Mouse (Mus musculus) intestine, embryonic 15.5 days (tissue): ENCODE results near the gene Nwd2. TPM values are rescaled to one million over a fixed set of nuclear protein-coding genes. Genes with fewer than 3 reads are reported as not detected.

Experiments used
- ATAC-seq: fragments of 200-750 bp; cut with Nextera tagmentation; 2 replicates; pipeline ENCODE4 v1.8.0; 2017; ENCODE audit warnings: moderate TSS enrichment, moderate library complexity
- H3K27ac ChIP-seq: fragments of 300-500 bp; sonication (generic); 2 replicates; pipeline ENCODE4 v1.5.1; 2015; ENCODE audit warnings: mild to moderate bottlenecking, inconsistent platforms
- H3K27me3 ChIP-seq: fragments of 300-500 bp; sonication (generic); replicated peaks from 2 replicates; pipeline ENCODE4 v1.6.1; 2015; ENCODE audit warnings: inconsistent platforms
- H3K36me3 ChIP-seq: fragments of 300-500 bp; sonication (generic); 2 replicates; pipeline ENCODE4 v1.6.1; 2015; ENCODE audit warnings: inconsistent platforms
- H3K4me1 ChIP-seq: fragments of 300-500 bp; sonication (generic); replicated peaks from 2 replicates; pipeline ENCODE4 v1.6.1; 2015; ENCODE audit warnings: inconsistent platforms
- H3K4me2 ChIP-seq: fragments of 300-500 bp; sonication (generic); replicated peaks from 2 replicates; pipeline ENCODE4 v1.6.1; 2015; ENCODE audit warnings: mild to moderate bottlenecking, inconsistent platforms
- H3K4me3 ChIP-seq: fragments of 300-500 bp; sonication (generic); replicated peaks from 2 replicates; pipeline ENCODE4 v1.5.1; 2015; ENCODE audit warnings: inconsistent platforms
- H3K9ac ChIP-seq: fragments of 300-500 bp; sonication (generic); 2 replicates; pipeline ENCODE4 v1.6.1; 2015; ENCODE audit warnings: inconsistent platforms
- H3K9me3 ChIP-seq: fragments of 300-500 bp; sonication (generic); 2 replicates; pipeline ENCODE4 v1.6.1; 2016; ENCODE audit warnings: inconsistent platforms
- WGBS: fragments of 180-500 bp; shearing (Covaris S2); methylation state at CpG from one replicate; pipeline ENCODE4 v1.1.7; 2015; 5-methylcytosine and 5-hydroxymethylcytosine counted together
- polyA plus RNA-seq: library from polyadenylated mRNA; unstranded; fragments of >200 nt; fragmentation: Nextera tagmentation; extraction: Ambion mirVana; gene quantifications from 2 replicates; pipeline ENCODE4 v1.2.1, GENCODE M21; 2015

The Nwd2 gene
- polyA plus RNA-seq, 1 experiment from 2014 or later: 0.30 TPM

- H3K4me1 ChIP-seq: peaks cover 25% of the 10 kb centered on the region; the same call in 1 of the 2 replicates
- ATAC-seq: no peak
- H3K36me3 ChIP-seq: no peaks in the 10 kb centered on the region
- no peaks in the 10 kb centered on the region for H3K9me3 ChIP-seq
- no peak overlapping the region for H3K27ac ChIP-seq
- WGBS: 54% methylated on average over 8 of the region's 8 CpGs
- H3K9ac ChIP-seq: no peak overlapping the region
- no peak overlapping the region for H3K4me3 ChIP-seq
- no peak overlapping the region for H3K4me2 ChIP-seq
- H3K27me3 ChIP-seq: no peaks in the 10 kb centered on the region
Observed at GRCm38 (mm10) chr5:63821860-63822259, 173.0 kb downstream of the Nwd2 start.

- Histone ChIP-seq H3K9ac (no peak overlapping the region), H3K4me1 (peaks cover 29% of the 10 kb centered on the region), H3K4me3 (no peak overlapping the region), H3K4me2 (0 out of 2 replicates have a peak overlapping the region, but pooled peaks have one; percentile 10), H3K36me3 (no peaks in the 10 kb centered on the region), H3K27me3 (no peaks in the 10 kb centered on the region), H3K9me3 (no peaks in the 10 kb centered on the region), H3K27ac (peak overlapping the region; percentile 68)
- WGBS: 40% methylated on average over 10 of the region's 10 CpGs
- peak; percentile 87 for ATAC-seq
Observed at GRCm38 (mm10) chr5:63823362-63824332, 174.7 kb downstream of the Nwd2 start.

- Histone ChIP-seq H3K4me2 (no peak overlapping the region), H3K9ac (no peak overlapping the region), H3K4me3 (no peak overlapping the region), H3K27me3 (no peaks in the 10 kb centered on the region), H3K27ac (no peak overlapping the region), H3K9me3 (no peaks in the 10 kb centered on the region), H3K36me3 (no peaks in the 10 kb centered on the region), H3K4me1 (peaks cover 29% of the 10 kb centered on the region)
- ATAC-seq: no peak
- 71% methylated on average over 8 of the region's 8 CpGs for WGBS
Observed at GRCm38 (mm10) chr5:63824599-63825350, 175.9 kb downstream of the Nwd2 start.

- Histone ChIP-seq H3K27me3 (no peaks in the 10 kb centered on the region), H3K27ac (peak overlapping the region; percentile 44; the same call in 1 of the 2 replicates), H3K4me1 (peaks cover 29% of the 10 kb centered on the region), H3K36me3 (no peaks in the 10 kb centered on the region), H3K9ac (no peak overlapping the region), H3K4me2 (peak overlapping the region; percentile 11; the same call in 1 of the 2 replicates), H3K9me3 (no peaks in the 10 kb centered on the region), H3K4me3 (no peak overlapping the region)
- ATAC-seq: no peak
- WGBS: 44% methylated on average over 5 of the region's 5 CpGs
Observed at GRCm38 (mm10) chr5:63825881-63826280, 177.0 kb downstream of the Nwd2 start.

GRCm38 (mm10) chr5:63827006-63827405 lies 178.1 kb downstream of the Nwd2 start:
- Histone ChIP-seq H3K27ac (peak overlapping the region; percentile 54; the same call in 1 of the 2 replicates), H3K4me3 (no peak overlapping the region), H3K9ac (no peak overlapping the region), H3K4me1 (peaks cover 24% of the 10 kb centered on the region), H3K36me3 (no peaks in the 10 kb centered on the region), H3K9me3 (no peaks in the 10 kb centered on the region), H3K27me3 (no peaks in the 10 kb centered on the region), H3K4me2 (peak overlapping the region; percentile 17; the same call in 1 of the 2 replicates)
- 24% methylated on average over 6 of the region's 6 CpGs for WGBS
- ATAC-seq: 0 out of 2 replicates have a peak, but pooled peaks have one; percentile 3

- Histone ChIP-seq H3K27me3 (no peaks in the 10 kb centered on the region), H3K4me1 (peaks cover 23% of the 10 kb centered on the region), H3K9me3 (no peaks in the 10 kb centered on the region), H3K4me3 (no peak overlapping the region), H3K4me2 (0 out of 2 replicates have a peak overlapping the region, but pooled peaks have one; percentile 6), H3K27ac (0 out of 2 replicates have a peak overlapping the region, but pooled peaks have one; percentile 54), H3K9ac (no peak overlapping the region), H3K36me3 (no peaks in the 10 kb centered on the region)
- ATAC-seq: no peak; the same call in 1 of the 2 replicates
- WGBS: 27% methylated on average over 5 of the region's 5 CpGs
Observed at GRCm38 (mm10) chr5:63827415-63828053, 178.6 kb downstream of the Nwd2 start.

GRCm38 (mm10) chr5:63828380-63829185 lies 179.7 kb downstream of the Nwd2 start:
- H3K4me3 ChIP-seq: no peak overlapping the region
- no peaks in the 10 kb centered on the region for H3K27me3 ChIP-seq
- no peaks in the 10 kb centered on the region for H3K36me3 ChIP-seq
- ATAC-seq: no peak
- no peak overlapping the region for H3K27ac ChIP-seq
- no peaks in the 10 kb centered on the region for H3K9me3 ChIP-seq
- WGBS: 70% methylated on average over 10 of the region's 10 CpGs
- no peak overlapping the region for H3K9ac ChIP-seq
- H3K4me1 ChIP-seq: peaks cover 21% of the 10 kb centered on the region
- H3K4me2 ChIP-seq: no peak overlapping the region

GRCm38 (mm10) chr5:63831054-63831453 lies 182.2 kb downstream of the Nwd2 start:
- Histone ChIP-seq H3K27ac (no peak overlapping the region), H3K27me3 (no peaks in the 10 kb centered on the region), H3K9ac (no peak overlapping the region), H3K4me2 (no peak overlapping the region), H3K36me3 (no peaks in the 10 kb centered on the region), H3K9me3 (no peaks in the 10 kb centered on the region), H3K4me3 (no peak overlapping the region), H3K4me1 (peaks cover 15% of the 10 kb centered on the region)
- 70% methylated on average over 4 of the region's 4 CpGs for WGBS
- no peak for ATAC-seq

GRCm38 (mm10) chr5:63833955-63834354 lies 185.1 kb downstream of the Nwd2 start:
- H3K4me2 ChIP-seq: no peak overlapping the region
- no peak for ATAC-seq
- H3K9ac ChIP-seq: no peak overlapping the region
- 56% methylated on average over 5 of the region's 5 CpGs for WGBS
- H3K4me1 ChIP-seq: no peaks in the 10 kb centered on the region
- H3K4me3 ChIP-seq: no peak overlapping the region
- H3K27ac ChIP-seq: no peak overlapping the region
- no peaks in the 10 kb centered on the region for H3K9me3 ChIP-seq
- H3K36me3 ChIP-seq: no peaks in the 10 kb centered on the region
- H3K27me3 ChIP-seq: no peaks in the 10 kb centered on the region

GRCm38 (mm10) chr5:63834435-63834834 lies 185.5 kb downstream of the Nwd2 start:
- Histone ChIP-seq H3K4me1 (no peaks in the 10 kb centered on the region), H3K4me3 (no peak overlapping the region), H3K27me3 (no peaks in the 10 kb centered on the region), H3K9me3 (no peaks in the 10 kb centered on the region), H3K27ac (no peak overlapping the region), H3K4me2 (no peak overlapping the region), H3K9ac (no peak overlapping the region), H3K36me3 (no peaks in the 10 kb centered on the region)
- no peak for ATAC-seq
- WGBS: 82% methylated on average over 3 of the region's 3 CpGs

GRCm38 (mm10) chr5:63837115-63837514 lies 188.2 kb downstream of the Nwd2 start:
- 56% methylated on average over 5 of the region's 5 CpGs for WGBS
- Histone ChIP-seq H3K9me3 (no peaks in the 10 kb centered on the region), H3K4me3 (no peak overlapping the region), H3K36me3 (no peaks in the 10 kb centered on the region), H3K4me2 (no peak overlapping the region), H3K9ac (no peak overlapping the region), H3K4me1 (0 out of 2 replicates have a peak, but pooled peaks cover 3% of the 10 kb centered on the region), H3K27ac (no peak overlapping the region), H3K27me3 (no peaks in the 10 kb centered on the region)
- peak; percentile 61 for ATAC-seq
